Mouse (Mus musculus): Measurements from ENCODE around the gene Thbd. TPM values are rescaled to one million over a fixed set of nuclear protein-coding genes. Genes with fewer than 3 reads are reported as not detected.

The Thbd gene
- polyA plus RNA-seq, 1 experiment from 2014 or later: 4.0 TPM

- H3K27ac ChIP-seq: peak overlapping the region; percentile 98
- H3K36me3 ChIP-seq (ENCODE audit: inconsistent target): peaks cover 14% of the 10 kb centered on the region; the same call in 1 of the 2 replicates
- WGBS (ENCODE audit: missing documents): 11% methylated on average over 3 of the region's 3 CpGs
- H3K4me3 ChIP-seq (ENCODE audit: inconsistent target): peak overlapping the region; percentile 80
- H3K79me2 ChIP-seq (ENCODE audit: inconsistent target): peaks cover 98% of the 10 kb centered on the region
Measured at GRCm38 (mm10) chr2:148439691-148440276, 31.8 kb upstream of the Thbd start.

- H3K79me2 ChIP-seq (ENCODE audit: inconsistent target): peaks cover 100% of the 10 kb centered on the region
- H3K36me3 ChIP-seq (ENCODE audit: inconsistent target): peaks cover 38% of the 10 kb centered on the region
- WGBS (ENCODE audit: missing documents): 38% methylated on average over 3 of the region's 3 CpGs
- H3K4me3 ChIP-seq (ENCODE audit: inconsistent target): no peak overlapping the region
- H3K27ac ChIP-seq: no peak overlapping the region
Measured at GRCm38 (mm10) chr2:148436285-148436684, 28.3 kb upstream of the Thbd start.

GRCm38 (mm10) chr2:148432346-148432745 lies 24.4 kb upstream of the Thbd start:
- H3K36me3 ChIP-seq (ENCODE audit: inconsistent target): peaks cover 37% of the 10 kb centered on the region
- no peak overlapping the region for H3K4me3 ChIP-seq (ENCODE audit: inconsistent target)
- WGBS (ENCODE audit: missing documents): 83% methylated on average over 2 of the region's 2 CpGs
- H3K79me2 ChIP-seq (ENCODE audit: inconsistent target): peaks cover 83% of the 10 kb centered on the region
- no peak overlapping the region for H3K27ac ChIP-seq

- H3K4me3 ChIP-seq (ENCODE audit: inconsistent target): no peak overlapping the region
- peaks cover 31% of the 10 kb centered on the region for H3K36me3 ChIP-seq (ENCODE audit: inconsistent target)
- 88% methylated on average over 4 of the region's 4 CpGs for WGBS (ENCODE audit: missing documents)
- H3K27ac ChIP-seq: no peak overlapping the region
- peaks cover 72% of the 10 kb centered on the region for H3K79me2 ChIP-seq (ENCODE audit: inconsistent target)
Measured at GRCm38 (mm10) chr2:148430941-148431340, 23.0 kb upstream of the Thbd start.

- Histone ChIP-seq H3K4me3 (ENCODE audit: inconsistent target) (no peak overlapping the region), H3K36me3 (ENCODE audit: inconsistent target) (peaks cover 26% of the 10 kb centered on the region), H3K79me2 (ENCODE audit: inconsistent target) (peaks cover 53% of the 10 kb centered on the region), H3K27ac (peak overlapping the region; percentile 51)
Measured at GRCm38 (mm10) chr2:148429001-148429505, 21.1 kb upstream of the Thbd start.

GRCm38 (mm10) chr2:148428523-148428922 lies 20.5 kb upstream of the Thbd start:
- WGBS (ENCODE audit: missing documents): 40% methylated on average over 3 of the region's 3 CpGs
- H3K36me3 ChIP-seq (ENCODE audit: inconsistent target): peaks cover 21% of the 10 kb centered on the region
- peaks cover 47% of the 10 kb centered on the region for H3K79me2 ChIP-seq (ENCODE audit: inconsistent target)
- H3K27ac ChIP-seq: peak overlapping the region; percentile 51
- no peak overlapping the region for H3K4me3 ChIP-seq (ENCODE audit: inconsistent target)

- WGBS (ENCODE audit: missing documents): 84% methylated on average over 3 of the region's 3 CpGs
Measured at GRCm38 (mm10) chr2:148427553-148427952, 19.6 kb upstream of the Thbd start.

GRCm38 (mm10) chr2:148425709-148426382 lies 17.9 kb upstream of the Thbd start:
- H3K36me3 ChIP-seq (ENCODE audit: inconsistent target): peaks cover 3% of the 10 kb centered on the region; the same call in 1 of the 2 replicates
- H3K4me3 ChIP-seq (ENCODE audit: inconsistent target): no peak overlapping the region
- H3K27ac ChIP-seq: no peak overlapping the region
- WGBS (ENCODE audit: missing documents): 38% methylated on average over 5 of the region's 5 CpGs
- peaks cover 22% of the 10 kb centered on the region; the same call in 1 of the 2 replicates for H3K79me2 ChIP-seq (ENCODE audit: inconsistent target)

More at GRCm38 (mm10) chr2:148427553-148427952, 19.6 kb upstream of the Thbd start:
- Histone ChIP-seq H3K79me2 (ENCODE audit: inconsistent target) (peaks cover 38% of the 10 kb centered on the region), H3K36me3 (ENCODE audit: inconsistent target) (peaks cover 11% of the 10 kb centered on the region), H3K4me3 (ENCODE audit: inconsistent target) (no peak overlapping the region), H3K27ac (peak overlapping the region; percentile 51; the same call in 1 of the 2 replicates)

- H3K27ac ChIP-seq: no peak overlapping the region
- H3K4me3 ChIP-seq (ENCODE audit: inconsistent target): no peak overlapping the region
- 88% methylated on average over 1 of the region's 1 CpGs for WGBS (ENCODE audit: missing documents)
- no peaks in the 10 kb centered on the region for H3K36me3 ChIP-seq (ENCODE audit: inconsistent target)
- no peaks in the 10 kb centered on the region for H3K79me2 ChIP-seq (ENCODE audit: inconsistent target)
Measured at GRCm38 (mm10) chr2:148421706-148422105, 13.7 kb upstream of the Thbd start.

GRCm38 (mm10) chr2:148421112-148421511 lies 13.1 kb upstream of the Thbd start:
- Histone ChIP-seq H3K79me2 (ENCODE audit: inconsistent target) (no peaks in the 10 kb centered on the region), H3K4me3 (ENCODE audit: inconsistent target) (no peak overlapping the region), H3K27ac (no peak overlapping the region), H3K36me3 (ENCODE audit: inconsistent target) (no peaks in the 10 kb centered on the region)
- no CpG with 5 or more reads among the region's 1 CpGs for WGBS (ENCODE audit: missing documents)

GRCm38 (mm10) chr2:148419776-148420175 lies 11.8 kb upstream of the Thbd start:
- Histone ChIP-seq H3K4me3 (ENCODE audit: inconsistent target) (no peak overlapping the region), H3K79me2 (ENCODE audit: inconsistent target) (no peaks in the 10 kb centered on the region), H3K36me3 (ENCODE audit: inconsistent target) (no peaks in the 10 kb centered on the region), H3K27ac (no peak overlapping the region)
- WGBS (ENCODE audit: missing documents): 100% methylated on average over 2 of the region's 2 CpGs

GRCm38 (mm10) chr2:148419151-148419550 lies 11.2 kb upstream of the Thbd start:
- H3K4me3 ChIP-seq (ENCODE audit: inconsistent target): no peak overlapping the region
- H3K79me2 ChIP-seq (ENCODE audit: inconsistent target): no peaks in the 10 kb centered on the region
- WGBS (ENCODE audit: missing documents): 90% methylated on average over 3 of the region's 3 CpGs
- no peak overlapping the region for H3K27ac ChIP-seq
- no peaks in the 10 kb centered on the region for H3K36me3 ChIP-seq (ENCODE audit: inconsistent target)

GRCm38 (mm10) chr2:148409821-148410220 lies 1.8 kb upstream of the Thbd start:
- H3K4me3 ChIP-seq (ENCODE audit: inconsistent target): no peak overlapping the region
- H3K27ac ChIP-seq: no peak overlapping the region
- no peaks in the 10 kb centered on the region for H3K36me3 ChIP-seq (ENCODE audit: inconsistent target)
- 50% methylated on average over 1 of the region's 1 CpGs for WGBS (ENCODE audit: missing documents)
- peaks cover 30% of the 10 kb centered on the region for H3K79me2 ChIP-seq (ENCODE audit: inconsistent target)

GRCm38 (mm10) chr2:148409141-148409540 lies 1.2 kb upstream of the Thbd start:
- Histone ChIP-seq H3K79me2 (ENCODE audit: inconsistent target) (peaks cover 37% of the 10 kb centered on the region), H3K27ac (peak overlapping the region; percentile 82; the same call in 1 of the 2 replicates), H3K36me3 (ENCODE audit: inconsistent target) (no peaks in the 10 kb centered on the region), H3K4me3 (ENCODE audit: inconsistent target) (no peak overlapping the region; the same call in 1 of the 2 replicates)
- 4% methylated on average over 9 of the region's 9 CpGs for WGBS (ENCODE audit: missing documents)

- peak overlapping the region; percentile 82 for H3K27ac ChIP-seq
- H3K79me2 ChIP-seq (ENCODE audit: inconsistent target): peaks cover 41% of the 10 kb centered on the region
- H3K36me3 ChIP-seq (ENCODE audit: inconsistent target): no peaks in the 10 kb centered on the region
- WGBS (ENCODE audit: missing documents): 13% methylated on average over 6 of the region's 6 CpGs
- H3K4me3 ChIP-seq (ENCODE audit: inconsistent target): peak overlapping the region; percentile 59
Measured at GRCm38 (mm10) chr2:148408761-148409120, 753 bp upstream of the Thbd start.

Data from macrophage (primary cell).